Mouse (Mus musculus) embryonic facial prominence, embryonic 11.5 days (tissue): ENCODE results near the gene Milr1. TPM values are rescaled to one million over a fixed set of nuclear protein-coding genes. Genes with fewer than 3 reads are reported as not detected.

Experiments used
- ATAC-seq: fragments of 200-750 bp; cut with Nextera tagmentation; replicated peaks from 2 replicates; pipeline ENCODE4 v1.8.0; 2017; ENCODE audit warnings: low read depth; ENCODE audit not compliant: insufficient number of reproducible peaks, low FRiP score, low TSS enrichment
- DNase-seq: peaks from one replicate; pipeline ENCODE4 v3.0.0-alpha.2; 2015; ENCODE audit warnings: low spot score
- H3K27ac ChIP-seq: fragments of 300-500 bp; sonication (generic); replicated peaks from 2 replicates; pipeline ENCODE4 v1.5.1; 2014; ENCODE audit warnings: mild to moderate bottlenecking, low read depth, low read length, control low read depth
- H3K27me3 ChIP-seq: fragments of 300-500 bp; sonication (generic); 2 replicates; pipeline ENCODE4 v1.6.1; 2014; ENCODE audit warnings: mild to moderate bottlenecking, low read length, moderate library complexity, mixed read lengths; ENCODE audit not compliant: control insufficient read depth, insufficient read depth
- H3K36me3 ChIP-seq: fragments of 300-500 bp; sonication (generic); replicated peaks from 2 replicates; pipeline ENCODE4 v1.6.1; 2014; ENCODE audit warnings: low read depth, mild to moderate bottlenecking, low read length, moderate library complexity, mixed read lengths; ENCODE audit not compliant: control insufficient read depth, insufficient read depth
- H3K4me1 ChIP-seq: fragments of 300-500 bp; sonication (generic); 2 replicates; pipeline ENCODE4 v1.6.1; 2014; ENCODE audit warnings: low read length, mixed read lengths; ENCODE audit not compliant: control insufficient read depth, insufficient read depth
- H3K4me2 ChIP-seq: fragments of 300-500 bp; sonication (generic); 2 replicates; pipeline ENCODE4 v1.6.1; 2014; ENCODE audit warnings: low read depth, mild to moderate bottlenecking, control low read depth, low read length, moderate library complexity
- H3K4me3 ChIP-seq: fragments of 300-500 bp; sonication (generic); 2 replicates; pipeline ENCODE4 v1.5.1; 2014; ENCODE audit warnings: low read depth, low read length, control low read depth
- H3K9ac ChIP-seq: fragments of 300-500 bp; sonication (generic); replicated peaks from 2 replicates; pipeline ENCODE4 v1.6.1; 2014; ENCODE audit warnings: mild to moderate bottlenecking, control low read depth, low read length
- H3K9me3 ChIP-seq: fragments of 300-500 bp; sonication (generic); replicated peaks from 2 replicates; pipeline ENCODE4 v1.6.1; 2016; ENCODE audit warnings: mild to moderate bottlenecking, low read length, inconsistent platforms, mixed read lengths; ENCODE audit not compliant: control insufficient read depth
- WGBS: fragments of 180-500 bp; shearing (Covaris S2); extraction: QIAGEN DNeasy Blood & Tissue Kit; methylation state at CpG from one replicate; pipeline ENCODE4 v1.1.7; 2014; 5-methylcytosine and 5-hydroxymethylcytosine counted together
- polyA plus RNA-seq: library from polyadenylated mRNA; unstranded; fragments of >200 nt; fragmentation: Nextera tagmentation; extraction: Ambion mirVana; gene quantifications from 2 replicates; pipeline ENCODE4 v1.2.1, GENCODE M21; 2014

Gene Milr1
- polyA plus RNA-seq, 1 experiment from 2014 or later: 0.94 TPM

DNA sequence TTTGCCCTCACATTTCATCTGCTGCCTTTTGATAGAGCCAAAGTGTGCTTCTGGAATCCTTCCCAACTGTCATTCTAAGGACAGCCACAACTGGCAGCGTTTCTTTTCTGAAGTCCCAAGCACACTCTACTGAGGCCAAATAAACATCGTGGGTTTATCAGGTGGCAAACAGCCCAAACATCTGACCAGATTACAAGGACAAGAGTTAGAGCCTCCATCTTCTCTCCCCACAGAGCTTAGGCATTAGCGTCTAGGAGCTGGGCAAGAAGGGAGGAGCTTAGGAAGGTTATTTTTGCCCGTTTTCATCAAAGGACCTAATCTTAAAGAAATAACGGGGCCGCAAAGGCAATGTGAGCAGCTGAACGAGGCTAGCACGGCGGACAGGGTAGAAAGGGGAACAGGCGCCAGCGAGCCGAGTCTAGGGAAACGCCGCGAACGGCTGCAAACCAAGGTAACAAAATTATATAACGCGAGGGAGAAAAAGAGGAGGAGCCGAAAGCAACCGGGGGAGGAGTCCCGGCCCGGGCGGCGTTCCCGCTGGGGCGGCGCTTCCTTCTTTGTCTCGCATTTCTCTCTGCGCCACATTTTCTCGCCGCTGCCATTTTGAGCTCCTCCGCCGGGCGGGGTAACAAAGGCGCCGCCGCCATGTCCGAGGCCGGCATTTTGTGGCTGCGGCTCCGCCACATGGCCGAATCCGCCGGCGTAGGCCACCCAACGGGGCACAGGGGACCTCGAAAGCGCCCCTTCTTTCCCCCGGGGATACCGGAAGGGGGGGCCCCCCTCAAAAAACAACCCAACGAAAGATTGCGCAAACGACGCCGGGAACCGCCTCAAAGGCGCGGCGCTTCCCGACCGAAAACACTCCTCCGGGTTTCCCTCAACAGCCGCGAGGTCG is 36.4 kb downstream of the Milr1 start:
- Histone ChIP-seq H3K9me3 (no peaks in the 10 kb centered on the region), H3K4me1 (no peaks in the 10 kb centered on the region), H3K36me3 (peaks cover 11% of the 10 kb centered on the region), H3K4me2 (peak overlapping the region; percentile 68), H3K4me3 (peak overlapping the region; percentile 83), H3K27me3 (no peaks in the 10 kb centered on the region), H3K9ac (peak overlapping the region; percentile 99), H3K27ac (peak overlapping the region; percentile 94)
- peak; percentile 92 for DNase-seq
- under 1% methylated on average over 65 of the region's 65 CpGs for WGBS
- 0 out of 2 replicates have a peak, but pooled peaks have one; percentile 21 for ATAC-seq

DNA sequence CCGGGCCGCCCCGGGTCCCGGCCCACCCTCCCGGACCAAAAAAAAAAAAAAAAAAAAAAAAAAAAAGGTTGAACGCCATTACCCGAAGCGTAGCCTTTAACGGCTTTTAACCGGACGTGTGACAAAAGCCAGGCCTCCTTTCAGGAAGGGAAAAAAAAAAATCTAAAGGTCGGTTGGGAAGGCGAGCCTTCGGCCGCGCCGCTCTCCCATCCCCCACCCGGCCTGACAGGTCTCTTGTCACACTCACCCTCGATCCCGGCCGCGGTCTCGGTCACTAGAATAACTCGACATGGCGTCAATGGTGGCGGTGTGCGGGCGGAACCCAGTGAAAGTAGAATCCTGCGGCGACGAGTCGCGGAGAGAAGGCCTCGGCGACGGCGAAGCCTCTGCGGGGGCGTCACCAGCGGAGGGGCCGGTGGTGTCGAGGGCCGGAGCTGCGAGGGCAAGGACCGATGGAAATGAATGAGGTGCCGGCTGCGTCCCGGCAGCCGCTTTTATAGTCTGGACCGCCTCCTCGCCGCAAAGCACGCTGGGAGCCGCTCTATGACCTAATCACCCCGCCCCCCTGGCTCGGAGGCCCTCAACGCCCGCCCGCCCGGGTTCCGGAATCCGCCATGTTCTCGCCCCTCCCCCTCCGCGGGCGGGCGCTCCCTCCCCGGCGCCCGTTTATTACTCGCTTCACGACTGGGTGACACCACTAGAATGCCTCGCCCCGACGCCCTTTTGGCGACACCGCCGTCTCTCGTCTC is 37.2 kb downstream of the Milr1 start:
- ATAC-seq (peak; percentile 61), DNase-seq (peak; percentile 99)
- Histone ChIP-seq H3K9ac (peak overlapping the region; percentile 99), H3K36me3 (peaks cover 11% of the 10 kb centered on the region), H3K9me3 (no peaks in the 10 kb centered on the region), H3K27ac (peak overlapping the region; percentile 94), H3K4me2 (peak overlapping the region; percentile 16), H3K27me3 (no peaks in the 10 kb centered on the region), H3K4me3 (peak overlapping the region; percentile 83), H3K4me1 (no peaks in the 10 kb centered on the region)
- WGBS: under 1% methylated on average over 70 of the region's 79 CpGs

GRCm38 (mm10) chr11:106788775-106789459 is 37.9 kb downstream of the Milr1 start, which contains the start of the genes Ddx5 and Cep95:
TSS of gene Ddx5 (minus strand) at chr11:106789185.
TSS of gene Cep95 (plus strand) at chr11:106789252.
- Histone ChIP-seq H3K27ac (peak within 1 kb of the TSS; percentile 94), H3K9me3 (no peaks in the 10 kb centered on the region), H3K9ac (peak within 1 kb of the TSS; percentile 99), H3K4me1 (no peaks in the 10 kb centered on the region), H3K27me3 (no peaks in the 10 kb centered on the region), H3K4me3 (peak within 1 kb of the TSS; percentile 83), H3K4me2 (peak within 1 kb of the TSS; percentile 48), H3K36me3 (peaks cover 8% of the 10 kb centered on the region)
- under 1% methylated on average over 58 of the region's 58 CpGs for whole genome bisulfite sequencing
- DNase-seq: peak; percentile 98
- peak; percentile 89 for ATAC-seq

DNA sequence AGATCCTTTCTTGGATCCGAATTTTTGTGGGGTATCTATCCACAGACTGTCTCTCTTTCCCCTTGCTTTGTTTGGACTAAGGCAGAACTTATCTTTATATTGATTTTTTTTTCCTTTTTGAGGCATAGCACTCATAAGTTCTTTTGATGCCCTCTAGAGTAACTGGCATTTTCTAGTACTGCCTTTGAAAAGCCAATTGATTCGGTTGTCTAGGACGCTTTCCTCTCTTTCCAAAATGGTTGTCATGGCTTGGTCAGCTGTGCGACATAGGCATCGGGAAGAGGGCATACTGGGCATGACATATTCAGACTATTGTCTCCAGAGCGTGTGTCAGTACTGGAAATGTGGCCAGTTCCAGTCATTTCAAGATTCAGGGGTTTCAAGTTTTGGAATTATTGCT is 38.6 kb downstream of the Milr1 start:
- Histone ChIP-seq H3K4me3 (peak overlapping the region; percentile 83), H3K27me3 (no peaks in the 10 kb centered on the region), H3K9ac (peak overlapping the region; percentile 99), H3K4me1 (no peaks in the 10 kb centered on the region), H3K36me3 (peaks cover 5% of the 10 kb centered on the region), H3K4me2 (peak overlapping the region; percentile 48), H3K27ac (no peak overlapping the region), H3K9me3 (no peaks in the 10 kb centered on the region)
- peak; percentile 54 for DNase-seq
- WGBS: 2% methylated on average over 6 of the region's 6 CpGs
- ATAC-seq: no peak

- Histone ChIP-seq H3K9ac (no peak overlapping the region), H3K36me3 (peaks cover 6% of the 10 kb centered on the region), H3K9me3 (no peaks in the 10 kb centered on the region), H3K4me3 (no peak overlapping the region), H3K4me1 (no peaks in the 10 kb centered on the region), H3K27ac (no peak overlapping the region), H3K27me3 (no peaks in the 10 kb centered on the region), H3K4me2 (no peak overlapping the region)
- ATAC-seq (no peak), DNase-seq (no peak)
- WGBS: 77% methylated on average over 4 of the region's 4 CpGs
Measured at GRCm38 (mm10) chr11:106793846-106794245, 42.8 kb downstream of the Milr1 start.

DNA sequence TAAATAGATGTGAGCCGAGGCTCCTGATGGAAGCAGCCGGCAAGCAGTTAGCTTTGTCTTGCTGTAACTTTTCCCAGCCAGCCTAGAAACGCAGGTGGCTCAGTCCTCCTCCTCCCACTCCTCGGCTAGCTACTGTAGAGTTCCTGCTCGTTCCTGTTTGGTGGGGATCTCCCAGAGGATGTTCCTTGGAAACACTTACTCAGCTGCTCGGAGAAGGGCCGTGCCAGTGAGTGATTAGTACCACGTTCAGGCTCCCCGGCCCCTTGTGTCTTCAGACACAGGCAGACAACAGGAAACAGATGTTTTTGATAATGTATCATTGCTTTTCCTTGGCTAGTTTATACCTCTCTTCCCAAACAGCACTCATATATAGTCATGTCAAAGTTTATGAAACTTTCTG is 44.7 kb downstream of the Milr1 start:
- no peak overlapping the region for H3K9ac ChIP-seq
- no peaks in the 10 kb centered on the region for H3K4me1 ChIP-seq
- H3K9me3 ChIP-seq: no peaks in the 10 kb centered on the region
- H3K27ac ChIP-seq: no peak overlapping the region
- no peak overlapping the region for H3K4me2 ChIP-seq
- no peak overlapping the region for H3K4me3 ChIP-seq
- H3K27me3 ChIP-seq: no peaks in the 10 kb centered on the region
- WGBS: 36% methylated on average over 9 of the region's 9 CpGs
- H3K36me3 ChIP-seq: peaks cover 8% of the 10 kb centered on the region
- ATAC-seq: no peak
- DNase-seq: peak; percentile 51

DNA sequence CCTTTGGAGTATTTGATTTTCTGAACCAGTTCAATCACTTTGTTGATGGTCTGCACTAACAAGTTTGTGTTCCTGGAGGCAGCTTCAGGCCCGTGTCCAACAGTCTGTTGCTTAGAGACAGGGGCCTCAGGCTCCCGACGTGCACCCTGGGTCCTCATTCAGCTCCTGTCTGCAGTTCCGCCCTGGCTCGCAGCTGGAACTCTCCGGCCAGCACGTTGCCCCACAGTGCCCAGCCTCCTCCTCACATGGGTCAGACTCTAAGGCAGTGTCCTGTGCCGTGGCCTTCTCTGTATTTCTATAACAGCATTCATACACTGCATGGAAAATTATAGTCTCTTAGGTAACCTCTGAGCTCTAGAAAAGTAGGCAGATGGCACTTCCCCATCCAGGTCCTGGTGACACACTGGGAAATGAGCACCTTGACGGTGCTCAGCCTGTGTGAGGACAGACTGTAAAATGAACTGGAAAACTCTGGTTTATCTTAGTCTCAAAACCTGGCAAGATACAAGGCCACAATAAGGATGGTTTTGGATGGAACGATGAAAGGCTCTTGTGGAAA is 51.1 kb downstream of the Milr1 start:
- no peak for ATAC-seq
- H3K4me2 ChIP-seq: no peak overlapping the region
- no peaks in the 10 kb centered on the region for H3K4me1 ChIP-seq
- H3K9me3 ChIP-seq: no peaks in the 10 kb centered on the region
- H3K27ac ChIP-seq: no peak overlapping the region
- peaks cover 12% of the 10 kb centered on the region for H3K36me3 ChIP-seq
- 94% methylated on average over 10 of the region's 10 CpGs for WGBS
- DNase-seq: no peak
- no peak overlapping the region for H3K4me3 ChIP-seq
- no peak overlapping the region for H3K9ac ChIP-seq
- no peaks in the 10 kb centered on the region for H3K27me3 ChIP-seq
